Mouse (Mus musculus) CH12.LX (cell line): ENCODE data around the gene S100a10. TPM values are rescaled to one million over a fixed set of nuclear protein-coding genes. Genes with fewer than 3 reads are reported as not detected.
A peak's percentile ranks its signal among the peaks of the same experiment; 100 is the strongest.
"Not testable (repeated sequence)": the region's sequence is repeated elsewhere in the genome, so short reads cannot be mapped to it uniquely, and the experiment has no call there.

Experiments used
- DNase-seq: peaks from one replicate; pipeline ENCODE4 v3.0.0-alpha.2; 2013; ENCODE audit errors: extremely low read depth
- H3K27ac ChIP-seq: 2 replicates; pipeline ENCODE4 v1.5.1; 2012; ENCODE audit warnings: low read depth, mild to moderate bottlenecking, control low read depth, moderate library complexity; ENCODE audit not compliant: insufficient read depth
- H3K27me3 ChIP-seq: replicated peaks from 2 replicates; pipeline ENCODE3; 2012; ENCODE audit warnings: inconsistent platforms
- H3K36me3 ChIP-seq, 2 experiments: replicated peaks in 1 of 2; 2 replicates each; pipeline versions ENCODE3 to v1.6.1; 2012; ENCODE audit warnings: inconsistent platforms in 1 of 2, low read length in 1 of 2, mild to moderate bottlenecking in 1 of 2, mixed read lengths in 1 of 2, moderate library complexity in 1 of 2; ENCODE audit not compliant: control insufficient read depth in 1 of 2, insufficient read depth in 1 of 2
- H3K4me1 ChIP-seq, 2 experiments: 2 replicates each; pipeline ENCODE4 v1.6.1; 2012; ENCODE audit warnings: inconsistent platforms in 1 of 2, moderate library complexity in 1 of 2; ENCODE audit not compliant: insufficient read depth in 2 of 2, control insufficient read depth in 1 of 2
- H3K4me2 ChIP-seq: 2 replicates; pipeline ENCODE4 v1.6.1; 2012; ENCODE audit warnings: low read depth, mild to moderate bottlenecking, control low read depth; ENCODE audit not compliant: poor library complexity, insufficient read depth, severe bottlenecking
- H3K4me3 ChIP-seq, 3 experiments: fragments of 150-350 bp in 1 of 3; sonication (generic) in 1 of 3; replicated peaks in 1 of 3; 2 replicates each; pipeline versions ENCODE3 to v1.5.1; 2011 to 2012; ENCODE audit warnings: low read depth in 2 of 3, low read length in 2 of 3, mild to moderate bottlenecking in 2 of 3, moderate library complexity in 2 of 3, control low read depth in 1 of 3, improper control_type of control experiment in 1 of 3, inconsistent platforms in 1 of 3, mixed read lengths in 1 of 3; ENCODE audit not compliant: poor library complexity in 1 of 3
- H3K79me2 ChIP-seq: replicated peaks from 2 replicates; pipeline ENCODE4 v1.6.1; 2012; ENCODE audit warnings: mild to moderate bottlenecking, moderate library complexity; ENCODE audit not compliant: control insufficient read depth, poor library complexity, insufficient read depth, severe bottlenecking; ENCODE audit errors: extremely low read depth
- H3K9ac ChIP-seq: 2 replicates; pipeline ENCODE4 v1.6.1; 2012; ENCODE audit warnings: low read depth, mild to moderate bottlenecking, control low read depth, moderate library complexity; ENCODE audit not compliant: insufficient read depth
- H3K9me3 ChIP-seq: replicated peaks from 2 replicates; pipeline ENCODE3; 2012; ENCODE audit warnings: low read length, inconsistent platforms, mixed read lengths
- BHLHE40 ChIP-seq: IDR thresholded peaks from 2 replicates; pipeline ENCODE4 v1.6.1; 2011; ENCODE audit warnings: mild to moderate bottlenecking, low read depth, low read length, improper control_type of control experiment
- CHD2 ChIP-seq: IDR thresholded peaks from 2 replicates; pipeline ENCODE4 v1.6.1; 2011; ENCODE audit warnings: low read length, improper control_type of control experiment
- CTCF ChIP-seq, 2 experiments: IDR thresholded peaks in 1 of 2; conservative IDR thresholded peaks in 1 of 2; 2 replicates each; pipeline ENCODE4 v1.5.1; 2011 to 2012; ENCODE audit warnings: low read depth in 2 of 2, low read length in 2 of 2, improper control_type of control experiment in 1 of 2, inconsistent platforms in 1 of 2, mild to moderate bottlenecking in 1 of 2, moderate library complexity in 1 of 2
- ELF1 ChIP-seq: IDR thresholded peaks from 2 replicates; pipeline ENCODE4 v1.6.1; 2014; ENCODE audit warnings: low read depth, mild to moderate bottlenecking, inconsistent platforms, low read length, improper control_type of control experiment
- GABPA ChIP-seq: IDR thresholded peaks from 2 replicates; pipeline ENCODE4 v1.6.1; 2012; ENCODE audit warnings: low read depth, low read length, improper control_type of control experiment, inconsistent platforms; ENCODE audit not compliant: insufficient replicate concordance
- IRF4 ChIP-seq: IDR thresholded peaks from 2 replicates; pipeline ENCODE4 v1.6.1; 2014; ENCODE audit warnings: low read depth, mild to moderate bottlenecking, inconsistent platforms, low read length, improper control_type of control experiment
- MAFK ChIP-seq: IDR thresholded peaks from 2 replicates; pipeline ENCODE4 v1.6.1; 2011; ENCODE audit warnings: low read length, improper control_type of control experiment; ENCODE audit not compliant: insufficient replicate concordance
- MAX ChIP-seq: IDR thresholded peaks from 2 replicates; pipeline ENCODE4 v1.6.1; 2011; ENCODE audit warnings: low read length, improper control_type of control experiment
- MAZ ChIP-seq: IDR thresholded peaks from 2 replicates; pipeline ENCODE4 v1.6.1; 2012; ENCODE audit warnings: low read depth, mild to moderate bottlenecking, inconsistent platforms, low read length, improper control_type of control experiment, moderate library complexity
- MEF2A ChIP-seq: IDR thresholded peaks from 2 replicates; pipeline ENCODE4 v1.6.1; 2014; ENCODE audit warnings: low read depth, mild to moderate bottlenecking, inconsistent platforms, low read length, improper control_type of control experiment, borderline replicate concordance
- MYC ChIP-seq: IDR thresholded peaks from 2 replicates; pipeline ENCODE4 v1.6.1; 2011; ENCODE audit warnings: low read depth, mild to moderate bottlenecking, improper control_type of control experiment, low read length
- NELFE ChIP-seq: IDR thresholded peaks from 2 replicates; pipeline ENCODE4 v1.6.1; 2011; ENCODE audit warnings: low read depth, low read length, improper control_type of control experiment
- POLR2AphosphoS2 ChIP-seq: IDR thresholded peaks from 2 replicates; pipeline ENCODE4 v1.6.1; 2011; ENCODE audit warnings: low read depth, low read length, improper control_type of control experiment
- RAD21 ChIP-seq: IDR thresholded peaks from 2 replicates; pipeline ENCODE4 v1.6.1; 2011; ENCODE audit warnings: low read depth, mild to moderate bottlenecking, low read length, improper control_type of control experiment, moderate library complexity
- RCOR1 ChIP-seq: conservative IDR thresholded peaks from 2 replicates; pipeline ENCODE4 v1.6.1; 2012; ENCODE audit warnings: low read depth, mild to moderate bottlenecking, inconsistent platforms, low read length, improper control_type of control experiment
- SIN3A ChIP-seq: IDR thresholded peaks from 2 replicates; pipeline ENCODE4 v1.6.1; 2012; ENCODE audit warnings: low read length, improper control_type of control experiment, inconsistent platforms
- SMC3 ChIP-seq: IDR thresholded peaks from 2 replicates; pipeline ENCODE4 v1.6.1; 2011; ENCODE audit warnings: low read depth, low read length, improper control_type of control experiment
- TBP ChIP-seq: conservative IDR thresholded peaks from 2 replicates; pipeline ENCODE4 v1.6.1; 2011; ENCODE audit warnings: low read depth, low read length, improper control_type of control experiment
- UBTF ChIP-seq: IDR thresholded peaks from 2 replicates; pipeline ENCODE4 v1.6.1; 2012; ENCODE audit warnings: low read depth, mild to moderate bottlenecking, inconsistent platforms, low read length, improper control_type of control experiment, moderate library complexity
- USF1 ChIP-seq: IDR thresholded peaks from 2 replicates; pipeline ENCODE4 v1.6.1; 2014; ENCODE audit warnings: low read depth, mild to moderate bottlenecking, inconsistent platforms, low read length, improper control_type of control experiment
- ZC3H11A ChIP-seq: IDR thresholded peaks from 2 replicates; pipeline ENCODE4 v1.6.1; 2012; ENCODE audit warnings: low read depth, mild to moderate bottlenecking, inconsistent platforms, low read length, improper control_type of control experiment
- ZMIZ1 ChIP-seq: IDR thresholded peaks from 2 replicates; pipeline ENCODE4 v1.6.1; 2012; ENCODE audit warnings: low read depth, mild to moderate bottlenecking, inconsistent platforms, low read length, improper control_type of control experiment
- ZNF384 ChIP-seq: IDR thresholded peaks from 2 replicates; pipeline ENCODE4 v1.6.1; 2012; ENCODE audit warnings: low read depth, low read length, improper control_type of control experiment, inconsistent platforms
- dilution Hi-C: fragments of 300-500 bp; cut with MboI; formaldehyde crosslinking; loops from 2 replicates; pipeline ENCODE4 v1.14.3; 2020; ENCODE audit warnings: low sequenced_read_pairs; ENCODE audit not compliant: extremely low pct_unique_long_range_greater_than_20kb, extremely low pct_ligation_motif_present
- in situ Hi-C: fragments of 300-500 bp; cut with MboI; formaldehyde crosslinking; loops from 3 replicates; pipeline ENCODE4 v1.14.3; 2019; ENCODE audit warnings: low sequenced_read_pairs, low pct_ligation_motif_present, low pct_unique_long_range_greater_than_20kb, mixed read lengths
- polyA plus RNA-seq: library from polyadenylated mRNA; unstranded; fragments of >175 nt; gene quantifications from 2 replicates; pipeline ENCODE4 v1.2.1, GENCODE M21; 2012; ENCODE audit warnings: low read depth; ENCODE audit not compliant: insufficient read length
- total RNA-seq, 2 experiments: library from RNA; depleted of rRNA; stranded (reverse); fragments of 300-350 nt in 1 of 2; fragments of >200 nt in 1 of 2; gene quantifications; 2 replicates each; pipeline ENCODE4 v1.2.3; 2012 to 2014

S100a10 gene
- total and polyA plus RNA-seq, 3 experiments: 213 to 429 (median 352) TPM

GRCm38 (mm10) chr3:93601903-93602302 lies 47.0 kb downstream of the S100a10 start:
- Histone ChIP-seq H3K9ac (no peak overlapping the region), H3K27me3 (no peaks in the 10 kb centered on the region), H3K9me3 (peaks cover 6% of the 10 kb centered on the region), H3K4me2 (no peak overlapping the region), H3K36me3 (no peaks in the 10 kb centered on the region), H3K4me1 (peaks cover 6 to 17% of the 10 kb centered on the region in 2 experiments), H3K27ac (no peak overlapping the region), H3K4me3 (no peak overlapping the region), H3K79me2 (no peaks in the 10 kb centered on the region)
- DNase-seq: no peak
- dilution Hi-C loops: no loop called here
- TF ChIP-seq CHD2: no peak
- TF ChIP-seq MYC: no peak
- no peak for TF ChIP-seq MAX
- TF ChIP-seq ZNF384: no peak
- no peak for TF ChIP-seq RCOR1
- no peak for TF ChIP-seq BHLHE40
- no peak for TF ChIP-seq MAFK
- no peak for TF ChIP-seq MEF2A
- no peak for TF ChIP-seq SMC3
- no peak for TF ChIP-seq MAZ
- TF ChIP-seq IRF4: no peak
- no peak for TF ChIP-seq POLR2AphosphoS2
- TF ChIP-seq SIN3A: no peak
- no peak for TF ChIP-seq UBTF
- no peak for TF ChIP-seq NELFE
- no peak for TF ChIP-seq GABPA
- no peak for TF ChIP-seq ZMIZ1
- no peak for TF ChIP-seq ELF1
- no peak for TF ChIP-seq TBP
- no peak for TF ChIP-seq USF1
- in situ Hi-C loops: loop anchor here (5.0 to 25.0 kb wide), 4 partner anchors 55 to 490 kb away; no protein-coding TSS in a partner anchor

GRCm38 (mm10) chr3:93608970-93609369 lies 54.1 kb downstream of the S100a10 start:
- H3K79me2 ChIP-seq, H3K4me1 ChIP-seq, H3K27ac ChIP-seq, dilution Hi-C loops, H3K9me3 ChIP-seq, H3K4me2 ChIP-seq, H3K9ac ChIP-seq, H3K27me3 ChIP-seq, H3K36me3 ChIP-seq, H3K4me3 ChIP-seq: not testable (repeated sequence)
- 0 out of 2 replicates have a peak, but pooled peaks have one; percentile 4 for TF ChIP-seq ZC3H11A
- peak; percentile 37 to 73; a peak in 3 of 4 replicates for TF ChIP-seq CTCF (conservative IDR thresholded peaks at IDR 0.05 in 1 of 2, IDR thresholded peaks at IDR 0.05 in 1 of 2; ENCODE audit: low read depth in 2 of 2, low read length in 2 of 2)
- TF ChIP-seq RAD21: peak; percentile 69
- peak; percentile 67 for TF ChIP-seq SMC3
- peak; percentile 67 for DNase-seq
- in situ Hi-C loops: loop anchor here (10.0 to 25.0 kb wide), 3 partner anchors 104 to 497 kb away; no protein-coding TSS in a partner anchor

Other genes starting within 250 kb of the S100a10 start
- gene Hrnr, start 235.3 kb upstream of the S100a10 start, total RNA-seq (2012; rRNA removed): not detected in 2 replicates
- not detected in 2 replicates for gene Hrnr, start 235.3 kb upstream of the S100a10 start, total RNA-seq (2014; rRNA removed)
- not detected in 2 replicates for gene Hrnr, start 235.3 kb upstream of the S100a10 start, polyA plus RNA-seq
- gene Rptn, start 161.4 kb upstream of the S100a10 start, total RNA-seq (2012; rRNA removed): not detected in 2 replicates
- not detected in 2 replicates for gene Rptn, start 161.4 kb upstream of the S100a10 start, total RNA-seq (2014; rRNA removed)
- gene Rptn, start 161.4 kb upstream of the S100a10 start, polyA plus RNA-seq: not detected in 2 replicates
- not detected in 2 replicates for gene Tchh, start 112.8 kb upstream of the S100a10 start, total RNA-seq (2012; rRNA removed)
- not detected in 2 replicates for gene Tchh, start 112.8 kb upstream of the S100a10 start, total RNA-seq (2014; rRNA removed)
- gene Tchh, start 112.8 kb upstream of the S100a10 start, polyA plus RNA-seq: not detected in 2 replicates
- gene Tchhl1, start 86.3 kb upstream of the S100a10 start, total RNA-seq (2012; rRNA removed): not detected in 2 replicates
- gene Tchhl1, start 86.3 kb upstream of the S100a10 start, total RNA-seq (2014; rRNA removed): not detected in 2 replicates
- gene Tchhl1, start 86.3 kb upstream of the S100a10 start, polyA plus RNA-seq: not detected in 2 replicates
- gene S100a11, start 34.6 kb upstream of the S100a10 start, total RNA-seq (2012; rRNA removed): 33.4 and 47.2 TPM in 2 replicates
- 68.9 and 75.2 TPM in 2 replicates for gene S100a11, start 34.6 kb upstream of the S100a10 start, total RNA-seq (2014; rRNA removed)
- gene S100a11, start 34.6 kb upstream of the S100a10 start, polyA plus RNA-seq: 448 and 468 TPM in 2 replicates
- not detected in 2 replicates for gene Tdpoz2, start 97.6 kb downstream of the S100a10 start, total RNA-seq (2012; rRNA removed)
- not detected in 2 replicates for gene Tdpoz2, start 97.6 kb downstream of the S100a10 start, total RNA-seq (2014; rRNA removed)
- gene Tdpoz2, start 97.6 kb downstream of the S100a10 start, polyA plus RNA-seq: not detected in 2 replicates
- gene Tdpoz1, start 121.2 kb downstream of the S100a10 start, total RNA-seq (2012; rRNA removed): not detected in 2 replicates
- gene Tdpoz1, start 121.2 kb downstream of the S100a10 start, total RNA-seq (2014; rRNA removed): not detected in 2 replicates
- gene Tdpoz1, start 121.2 kb downstream of the S100a10 start, polyA plus RNA-seq: not detected in 2 replicates
- gene Gm37596, start 138.0 kb downstream of the S100a10 start, total RNA-seq (2012; rRNA removed): not detected in 2 replicates
- not detected in 2 replicates for gene Gm37596, start 138.0 kb downstream of the S100a10 start, total RNA-seq (2014; rRNA removed)
- not detected in 2 replicates for gene Gm37596, start 138.0 kb downstream of the S100a10 start, polyA plus RNA-seq
- not detected in 2 replicates for gene Gm5773, start 217.9 kb downstream of the S100a10 start, total RNA-seq (2012; rRNA removed)
- gene Gm5773, start 217.9 kb downstream of the S100a10 start, total RNA-seq (2014; rRNA removed): not detected in 2 replicates
- not detected in 2 replicates for gene Gm5773, start 217.9 kb downstream of the S100a10 start, polyA plus RNA-seq
- gene Tdpoz4, start 241.3 kb downstream of the S100a10 start, total RNA-seq (2012; rRNA removed): not detected in 2 replicates
- not detected in 2 replicates for gene Tdpoz4, start 241.3 kb downstream of the S100a10 start, total RNA-seq (2014; rRNA removed)
- gene Tdpoz4, start 241.3 kb downstream of the S100a10 start, polyA plus RNA-seq: not detected in 2 replicates